Mouse (Mus musculus): ENCODE results near the gene Fmnl2.

- TF ChIP-seq GATA1 (IDR thresholded peaks at IDR 0.05; ENCODE audit: low read length) (no peak), TAL1 (IDR thresholded peaks at IDR 0.05; ENCODE audit: low read length) (no peak)
Observed at GRCm38 (mm10) chr2:52966227-52966626, 108.6 kb downstream of the Fmnl2 start.
